In genomic region chr12:116740141-116740540, GRCm38 (mm10) we compare ENCODE assay signal across 17 mouse cellular contexts.
DNase-seq lines count a peak whose midpoint lies in the region; TF ChIP-seq lines count a peak whose summit lies in the region.
"Had no signal": no experiment of that assay in that cellular context is flagged by ENCODE, and none has a peak within 500 bp of the region (broad histone marks: within the 10 kb centered on the region; RNA-seq: fewer than 3 reads in every experiment).

No protein-coding gene starts in this region.

- H3K4me3 ChIP-seq in layer of hippocampus, adult 2 months, result no peak overlapping the region
- H3K4me3 ChIP-seq: embryonic facial prominence, embryonic 10.5 days; embryonic facial prominence, embryonic 12.5 days; forebrain, embryonic 13.5 days; forebrain, embryonic 15.5 days had no signal

- peak overlapping the region; percentile 46; the same call in 1 of the 2 replicates for H3K27ac ChIP-seq in layer of hippocampus, adult 2 months
- H3K27ac ChIP-seq: embryonic facial prominence, embryonic 10.5 days; embryonic facial prominence, embryonic 12.5 days; forebrain, embryonic 13.5 days; forebrain, embryonic 15.5 days had no signal

- DNase-seq in cerebellum, adult 18-20 months, result peak; percentile 18 to 19
- no peak for DNase-seq in cerebellum, adult 11-12 months
- DNase-seq in cerebellum, postnatal 25 days, result peak; percentile 20 to 37
- no peak for DNase-seq in cerebellum, adult 11 months
- DNase-seq in layer of hippocampus, adult 2 months (ENCODE audit: low spot score in 2 of 2), result no peak
- DNase-seq in layer of hippocampus, adult 11-12 months (ENCODE audit: low spot score), result no peak
- DNase-seq in brain, adult 2 months (ENCODE audit: low read depth, low spot score), result peak; percentile 63
- no peak for DNase-seq in kidney, adult 8-10 months
- DNase-seq: adrenal gland, adult 2 months; adrenal gland, postnatal 10 days; adrenal gland, postnatal 25 days; cerebellum, postnatal 10 days; forebrain, postnatal 0 days had no signal

- no peak for TF ChIP-seq CTCF in layer of hippocampus, adult 2 months (conservative IDR thresholded peaks at IDR 0.05)

Comparison
In these comparisons a context has a peak if more than half of its experiments do, and no peak if none do; other contexts are left out.
1. DNase-seq: peak in cerebellum, adult 18-20 months (2 of 2), cerebellum, postnatal 25 days (2 of 2) and brain, adult 2 months (single experiment); none in cerebellum, adult 11-12 months (single experiment), cerebellum, adult 11 months (single experiment), layer of hippocampus, adult 2 months (0 of 2), layer of hippocampus, adult 11-12 months (single experiment) and kidney, adult 8-10 months (0 of 2).